In genomic region chr17:66665201-66665756, GRCm38 (mm10) we compare ENCODE assay signal across 17 mouse cellular contexts.
"Had no signal": no experiment of that assay in that cellular context is flagged by ENCODE, and none has a peak within 500 bp of the region (broad histone marks: within the 10 kb centered on the region; RNA-seq: fewer than 3 reads in every experiment).

No protein-coding gene starts in this region.

- H3K4me3 ChIP-seq: liver, embryonic 15.5 days; lung, embryonic 15.5 days; megakaryocyte, embryonic 14.5 days; midbrain, embryonic 13.5 days; midbrain, embryonic 15.5 days; neural tube, embryonic 12.5 days had no signal

- H3K4me1 ChIP-seq: liver, embryonic 15.5 days; lung, embryonic 15.5 days; megakaryocyte, embryonic 14.5 days; midbrain, embryonic 13.5 days; midbrain, embryonic 15.5 days; neural tube, embryonic 12.5 days had no signal

- H3K9me3 ChIP-seq: liver, embryonic 15.5 days; lung, embryonic 15.5 days; midbrain, embryonic 15.5 days; neural tube, embryonic 12.5 days had no signal

- ATAC-seq: liver, postnatal 0 days; lung, postnatal 0 days; midbrain, embryonic 13.5 days; midbrain, embryonic 15.5 days had no signal

- H3K27me3 ChIP-seq: liver, embryonic 15.5 days; lung, embryonic 15.5 days; megakaryocyte, embryonic 14.5 days; midbrain, embryonic 13.5 days; midbrain, embryonic 15.5 days; neural tube, embryonic 12.5 days had no signal

- H3K27ac ChIP-seq: liver, embryonic 15.5 days; lung, embryonic 15.5 days; macrophage; midbrain, embryonic 13.5 days; midbrain, embryonic 15.5 days; neural tube, embryonic 12.5 days had no signal

- H3K9ac ChIP-seq: liver, embryonic 15.5 days; liver, postnatal 0 days; lung, embryonic 15.5 days; midbrain, embryonic 13.5 days; midbrain, embryonic 15.5 days; neural tube, embryonic 12.5 days had no signal

- DNase-seq: liver, postnatal 0 days; lung, adult 2 months; lung, postnatal 14 days; lung, postnatal 36 days; right cerebral cortex, postnatal 14 days; thymus, adult 18-20 months; thymus, postnatal 14 days; thymus, postnatal 36 days had no signal

- H3K36me3 ChIP-seq: liver, embryonic 15.5 days; midbrain, embryonic 13.5 days; midbrain, embryonic 15.5 days; neural tube, embryonic 12.5 days had no signal

- H3K4me2 ChIP-seq: liver, embryonic 15.5 days; lung, embryonic 15.5 days; midbrain, embryonic 11.5 days; midbrain, embryonic 13.5 days; midbrain, embryonic 15.5 days; neural tube, embryonic 12.5 days had no signal
